Mouse (Mus musculus) hindbrain, postnatal 0 days (tissue): Measurements from ENCODE around the gene Reln. TPM values are rescaled to one million over a fixed set of nuclear protein-coding genes. Genes with fewer than 3 reads are reported as not detected.

Experiments used
- ATAC-seq: fragments of 200-750 bp; cut with Nextera tagmentation; 2 replicates; pipeline ENCODE4 v1.8.0; 2017; ENCODE audit warnings: mild to moderate bottlenecking, moderate TSS enrichment, moderate library complexity
- DNase-seq: peaks from one replicate; pipeline ENCODE4 v3.0.0-alpha.2; 2015; ENCODE audit warnings: low spot score
- H3K27ac ChIP-seq: fragments of 300-500 bp; sonication (generic); 2 replicates; pipeline ENCODE4 v1.5.1; 2014; ENCODE audit warnings: mild to moderate bottlenecking
- H3K27me3 ChIP-seq: fragments of 300-500 bp; sonication (generic); 2 replicates; pipeline ENCODE4 v1.6.1; 2014; ENCODE audit warnings: low read length, mixed read lengths; ENCODE audit not compliant: insufficient read depth
- H3K36me3 ChIP-seq: fragments of 300-500 bp; sonication (generic); 2 replicates; pipeline ENCODE4 v1.6.1; 2014; ENCODE audit warnings: low read length, mixed read lengths; ENCODE audit not compliant: insufficient read depth
- H3K4me1 ChIP-seq: fragments of 300-500 bp; sonication (generic); 2 replicates; pipeline ENCODE4 v1.6.1; 2014; ENCODE audit warnings: antibody characterized with exemption, low read length, mixed read lengths; ENCODE audit not compliant: insufficient read depth
- H3K4me2 ChIP-seq: fragments of 300-500 bp; sonication (generic); 2 replicates; pipeline ENCODE4 v1.6.1; 2014; ENCODE audit warnings: low read depth, mild to moderate bottlenecking, low read length, moderate library complexity, mixed read lengths
- H3K4me3 ChIP-seq: fragments of 300-500 bp; sonication (generic); 2 replicates; pipeline ENCODE4 v1.5.1; 2014; ENCODE audit warnings: low read length
- H3K9ac ChIP-seq: fragments of 300-500 bp; sonication (generic); replicated peaks from 2 replicates; pipeline ENCODE4 v1.6.1; 2014; ENCODE audit warnings: mild to moderate bottlenecking, low read length, moderate library complexity, mixed read lengths
- H3K9me3 ChIP-seq: fragments of 300-500 bp; sonication (generic); 2 replicates; pipeline ENCODE4 v1.6.1; 2016; ENCODE audit warnings: low read length, mixed read lengths
- CTCF ChIP-seq: IDR thresholded peaks from 2 replicates; pipeline ENCODE4 v1.5.1; 2016; ENCODE audit warnings: antibody characterized with exemption, control low read depth, low read depth
- WGBS: fragments of 180-500 bp; shearing (Covaris S2); extraction: QIAGEN DNeasy Blood & Tissue Kit; methylation state at CpG from one replicate; pipeline ENCODE4 v1.1.7; 2014; 5-methylcytosine and 5-hydroxymethylcytosine counted together
- polyA plus RNA-seq: library from polyadenylated mRNA; unstranded; fragments of >200 nt; fragmentation: Nextera tagmentation; extraction: Ambion mirVana; gene quantifications from 2 replicates; pipeline ENCODE4 v1.2.1, GENCODE M21; 2015
- total RNA-seq: library from RNA; depleted of rRNA; stranded (reverse); fragments of >200 nt; gene quantifications from 2 replicates; pipeline ENCODE4 v1.2.3, GENCODE M21; 2014

The Reln gene
- total and polyA plus RNA-seq, 2 experiments from 2014 or later, result 41.9 to 226 TPM

- H3K4me1 ChIP-seq, result no peaks in the 10 kb centered on the region
- H3K27me3 ChIP-seq, result no peaks in the 10 kb centered on the region
- ATAC-seq (peak; percentile 93), DNase-seq (peak; percentile 87)
- peak overlapping the region; percentile 59; the same call in 1 of the 2 replicates for H3K27ac ChIP-seq
- H3K36me3 ChIP-seq, result no peaks in the 10 kb centered on the region
- 44% methylated on average over 11 of the region's 11 CpGs for WGBS
- H3K9ac ChIP-seq, result no peak overlapping the region
- no peaks in the 10 kb centered on the region for H3K9me3 ChIP-seq
- H3K4me2 ChIP-seq, result no peak overlapping the region
- TF ChIP-seq CTCF, result no peak
- no peak overlapping the region for H3K4me3 ChIP-seq
Measured at GRCm38 (mm10) chr5:21948736-21949506, 395.6 kb downstream of the Reln start.

DNA sequence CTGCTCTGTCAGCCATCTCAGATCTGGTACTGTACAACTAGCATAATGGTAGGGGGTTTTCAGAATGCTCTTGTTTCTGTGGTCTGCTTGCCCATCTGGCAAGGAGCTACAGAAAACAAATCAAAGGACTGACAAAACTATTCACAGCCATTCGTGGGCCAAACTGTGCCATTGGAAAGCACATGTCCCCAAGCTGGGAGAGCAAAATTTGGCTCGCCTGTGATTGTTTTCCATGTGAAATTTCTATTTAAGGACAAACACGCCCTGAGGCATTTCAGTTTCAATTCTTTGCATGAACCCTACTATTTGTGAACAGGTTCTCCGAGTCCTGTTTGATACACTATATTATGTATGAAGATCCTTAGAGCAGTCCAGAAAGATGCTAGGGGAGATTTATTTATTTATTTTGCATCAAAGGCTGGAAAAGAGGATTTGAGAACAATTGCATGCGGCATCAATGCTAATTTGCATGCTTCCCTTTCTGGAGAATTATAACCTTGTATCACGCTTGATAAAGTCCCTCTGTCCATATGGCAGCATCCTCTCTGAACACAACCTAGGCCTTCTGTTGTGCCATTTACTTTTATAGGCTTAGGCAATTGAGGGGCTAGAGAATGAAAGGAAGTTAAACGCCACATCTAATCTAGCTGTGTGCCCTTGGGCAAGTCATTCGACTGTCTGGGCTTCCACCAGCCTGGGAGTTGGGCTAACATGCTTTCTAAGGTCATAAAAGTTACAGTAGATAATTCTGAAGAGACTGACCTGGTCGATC, 396.7 kb downstream of the Reln start:
- Histone ChIP-seq H3K4me1 (no peaks in the 10 kb centered on the region), H3K4me3 (no peak overlapping the region), H3K9ac (no peak overlapping the region), H3K4me2 (no peak overlapping the region), H3K9me3 (no peaks in the 10 kb centered on the region), H3K27me3 (no peaks in the 10 kb centered on the region), H3K36me3 (no peaks in the 10 kb centered on the region), H3K27ac (peak overlapping the region; percentile 59; the same call in 1 of the 2 replicates)
- 54% methylated on average over 9 of the region's 9 CpGs for WGBS
- ATAC-seq, result 0 out of 2 replicates have a peak, but pooled peaks have one; percentile 22
- peak; percentile 52 for DNase-seq
- no peak for TF ChIP-seq CTCF

DNA sequence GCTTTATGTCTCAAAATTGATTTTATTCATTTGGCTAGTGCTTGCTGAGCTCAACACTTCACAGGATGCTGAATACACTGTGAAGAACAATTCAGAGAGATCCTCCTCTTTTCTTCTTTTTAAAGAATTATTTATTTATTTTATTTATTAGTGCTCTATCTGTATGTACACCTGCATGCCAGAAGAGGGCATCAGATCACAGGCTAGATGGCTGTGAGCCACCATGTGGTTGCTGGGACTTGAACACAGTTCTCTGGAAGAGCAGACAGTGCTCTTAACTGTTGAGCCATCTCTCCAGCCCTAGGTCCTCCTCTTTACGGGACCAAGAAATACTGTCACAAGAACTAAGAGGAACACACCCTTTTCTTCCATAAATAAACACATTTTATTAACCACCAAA, 399.9 kb downstream of the Reln start:
- Histone ChIP-seq H3K4me3 (no peak overlapping the region), H3K4me2 (no peak overlapping the region), H3K9me3 (no peaks in the 10 kb centered on the region), H3K36me3 (no peaks in the 10 kb centered on the region), H3K9ac (no peak overlapping the region), H3K4me1 (no peaks in the 10 kb centered on the region), H3K27me3 (no peaks in the 10 kb centered on the region), H3K27ac (no peak overlapping the region)
- ATAC-seq, result no peak
- no peak for DNase-seq
- TF ChIP-seq CTCF, result peak; percentile 42
- WGBS, result 93% methylated on average over 1 of the region's 1 CpGs

DNA sequence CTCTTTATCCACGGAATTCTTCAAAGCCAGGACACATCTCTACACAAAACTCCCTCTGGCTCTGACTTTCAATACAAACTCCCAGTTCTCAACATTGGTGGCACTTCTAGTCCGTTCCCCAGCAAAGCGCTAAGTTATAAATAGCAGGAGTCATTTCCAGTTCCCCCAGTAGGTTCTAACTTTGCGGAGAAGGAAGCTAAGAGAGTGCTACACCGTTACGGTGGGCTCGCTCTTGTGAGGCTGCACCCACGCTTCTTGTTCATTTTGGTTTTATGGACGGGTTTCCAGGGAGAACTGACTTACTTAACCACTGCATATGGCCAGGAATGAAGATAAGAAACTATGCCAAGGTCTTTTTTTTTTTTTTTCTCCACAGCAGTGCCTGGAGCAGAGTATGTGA, 405.1 kb downstream of the Reln start:
- H3K9ac ChIP-seq, result no peak overlapping the region
- H3K27ac ChIP-seq, result no peak overlapping the region
- ATAC-seq, result no peak
- no peak for TF ChIP-seq CTCF
- no peak overlapping the region for H3K4me2 ChIP-seq
- no peak for DNase-seq
- H3K4me1 ChIP-seq, result peaks cover 8% of the 10 kb centered on the region
- H3K4me3 ChIP-seq, result no peak overlapping the region
- WGBS, result 87% methylated on average over 9 of the region's 9 CpGs
- H3K9me3 ChIP-seq, result no peaks in the 10 kb centered on the region
- H3K36me3 ChIP-seq, result no peaks in the 10 kb centered on the region
- H3K27me3 ChIP-seq, result no peaks in the 10 kb centered on the region

DNA sequence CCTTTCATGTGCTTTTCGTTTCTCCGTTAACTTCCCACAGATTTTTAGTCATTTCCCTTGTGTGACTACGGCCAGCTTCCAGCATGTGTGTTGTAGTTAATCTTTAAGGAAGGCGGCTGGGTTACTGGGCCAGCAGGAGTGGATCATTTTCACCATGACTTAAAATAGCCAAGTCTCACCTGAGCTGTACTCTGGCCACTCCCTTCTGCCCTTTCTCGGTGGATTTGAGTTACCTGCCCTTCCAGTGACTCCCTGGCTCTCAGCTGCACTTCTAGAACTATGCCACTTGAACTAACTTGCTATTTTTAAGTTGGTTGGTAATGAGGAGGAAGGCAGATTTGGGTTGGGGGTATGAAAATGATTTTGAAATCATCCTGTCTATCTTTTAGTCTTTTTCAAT, 406.4 kb downstream of the Reln start:
- H3K9ac ChIP-seq, result no peak overlapping the region
- no peak overlapping the region for H3K4me2 ChIP-seq
- H3K27me3 ChIP-seq, result no peaks in the 10 kb centered on the region
- H3K36me3 ChIP-seq, result no peaks in the 10 kb centered on the region
- H3K4me3 ChIP-seq, result no peak overlapping the region
- 83% methylated on average over 5 of the region's 5 CpGs for WGBS
- no peak overlapping the region for H3K27ac ChIP-seq
- no peak for TF ChIP-seq CTCF
- no peaks in the 10 kb centered on the region for H3K9me3 ChIP-seq
- H3K4me1 ChIP-seq, result peaks cover 8% of the 10 kb centered on the region
- ATAC-seq (no peak), DNase-seq (no peak)

DNA sequence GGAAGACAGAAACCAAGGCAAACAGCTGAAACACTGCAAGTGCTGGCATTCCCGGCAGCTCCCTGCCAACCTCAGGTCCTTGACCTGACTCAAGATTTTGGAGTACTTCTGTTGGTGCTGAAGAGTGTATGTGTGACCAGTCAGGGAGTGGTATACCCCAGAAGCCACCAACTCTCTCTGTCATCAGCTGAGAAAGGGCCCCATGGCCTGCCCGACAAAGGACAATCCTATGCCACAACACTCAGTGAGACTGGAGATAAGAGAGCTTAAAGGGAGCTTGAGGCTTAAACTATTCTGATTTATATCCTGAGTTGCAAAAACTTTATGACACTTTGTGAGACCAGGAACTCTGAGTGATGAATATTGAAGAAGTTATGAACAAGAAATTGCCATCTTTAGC, 407.9 kb downstream of the Reln start:
- Histone ChIP-seq H3K4me3 (no peak overlapping the region), H3K4me2 (no peak overlapping the region), H3K27me3 (no peaks in the 10 kb centered on the region), H3K9me3 (no peaks in the 10 kb centered on the region), H3K9ac (no peak overlapping the region), H3K4me1 (peaks cover 8% of the 10 kb centered on the region), H3K36me3 (no peaks in the 10 kb centered on the region), H3K27ac (no peak overlapping the region)
- no peak for ATAC-seq
- no peak for DNase-seq
- TF ChIP-seq CTCF, result no peak
- 93% methylated on average over 2 of the region's 2 CpGs for WGBS
